Comparison of ENCODE assay signal across 8 mouse cellular contexts in the genomic region with DNA sequence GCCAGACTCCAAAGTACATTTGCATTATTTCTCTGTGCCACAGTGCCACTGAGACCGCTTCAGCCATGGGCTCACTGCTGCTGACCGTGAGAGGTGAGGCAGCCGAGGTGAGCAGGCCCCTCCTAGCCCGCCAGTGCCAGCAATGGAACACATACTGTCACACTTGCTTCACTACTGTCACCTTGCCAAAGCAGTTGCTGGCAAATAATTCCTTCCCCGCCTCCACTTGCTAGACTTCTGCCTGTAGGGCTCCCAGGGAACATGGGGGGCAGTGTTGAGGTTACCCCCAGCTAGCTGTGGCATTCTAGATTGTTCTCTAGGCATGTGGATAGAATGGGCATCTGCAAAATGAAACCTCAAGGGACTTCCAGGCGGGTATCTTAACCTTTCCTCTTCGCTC. TPM values are rescaled to one million over a fixed set of nuclear protein-coding genes. Genes with fewer than 3 reads are reported as not detected.
A peak's percentile ranks its signal among the peaks of the same experiment; 100 is the strongest.
DNase-seq lines count a peak whose midpoint lies in the region; ATAC-seq lines count a peak whose summit lies in the region.
"Had no signal": no experiment of that assay in that cellular context is flagged by ENCODE, and none has a peak within 500 bp of the region (broad histone marks: within the 10 kb centered on the region; RNA-seq: fewer than 3 reads in every experiment).

No protein-coding gene starts in this region.

- no peak overlapping the region for H3K27ac ChIP-seq in neural tube, embryonic 12.5 days

- 71% methylated on average over 7 of the region's 7 CpGs for WGBS in neural tube, embryonic 12.5 days

- intact Hi-C loops in heart, postnatal 25 days (cut with DNase I), result no loop called here

- H3K4me1 ChIP-seq in neural tube, embryonic 12.5 days, result peaks cover 35% of the 10 kb centered on the region

- no peaks in the 10 kb centered on the region for H3K9me3 ChIP-seq in neural tube, embryonic 12.5 days

- no peak overlapping the region for H3K9ac ChIP-seq in neural tube, embryonic 12.5 days

- no peak for DNase-seq in neural tube, embryonic 10.5 days (ENCODE audit: extremely low spot score, low spot score)
- DNase-seq in cerebellum, adult 9-10 months, result peak; percentile 94
- DNase-seq in heart, postnatal 25 days (ENCODE audit: low spot score), result peak; percentile 29
- DNase-seq in lung, postnatal 10 days, result peak; percentile 75
- DNase-seq in thymus, postnatal 4 days, result no peak

- H3K27me3 ChIP-seq in neural tube, embryonic 12.5 days (replicated peaks), result peaks cover 36% of the 10 kb centered on the region

- H3K4me3 ChIP-seq in neural tube, embryonic 12.5 days, result no peak overlapping the region

- peak overlapping the region; percentile 27; the same call in 1 of the 2 replicates for H3K4me2 ChIP-seq in neural tube, embryonic 12.5 days (replicated peaks)

- no peak for ATAC-seq in neural tube, embryonic 12.5 days (ENCODE audit: low FRiP score, low read depth)
- no peak for ATAC-seq in erythroblast, adult 5-6 weeks (replicated peaks; ENCODE audit: low FRiP score, poor library complexity, severe bottlenecking)

- H3K36me3 ChIP-seq in neural tube, embryonic 12.5 days, result no peaks in the 10 kb centered on the region

RNA-seq across cellular contexts. Expression of a gene that starts 6.0 kb away (rescaled TPM):
- polyA plus RNA-seq in neural tube, embryonic 12.5 days (2016; fragmentation: Nextera tagmentation; extraction: Ambion mirVana), result 271 and 288 TPM in 2 replicates
- 10 to 100 TPM; 67.0 to 70.7 TPM for total RNA-seq in heart, postnatal 25 days (2021)
- total RNA-seq in erythroblast, adult 5-6 weeks (2015; ENCODE audit: low replicate concordance), result not detected in 2 replicates
- not detected in 2 replicates for total RNA-seq in erythroblast, adult 5-6 weeks (2017; ENCODE audit: low replicate concordance)

RNA-seq across cellular contexts. Expression of a gene that starts 51.1 kb away (rescaled TPM):
- polyA plus RNA-seq in neural tube, embryonic 12.5 days (2016; fragmentation: Nextera tagmentation; extraction: Ambion mirVana), result not detected in 2 replicates
- not detected for total RNA-seq in heart, postnatal 25 days (2021)
- not detected in 2 replicates for total RNA-seq in erythroblast, adult 5-6 weeks (2015; ENCODE audit: low replicate concordance)
- total RNA-seq in erythroblast, adult 5-6 weeks (2017; ENCODE audit: low replicate concordance), result not detected in 2 replicates
- polyA plus RNA-seq: liver, embryonic 16.5 days had no signal

Comparison
In these comparisons a context has a peak if more than half of its experiments do, and no peak if none do; other contexts are left out.
1. DNase-seq: peak in cerebellum, adult 9-10 months (single experiment), heart, postnatal 25 days (single experiment) and lung, postnatal 10 days (single experiment); none in neural tube, embryonic 10.5 days (single experiment) and thymus, postnatal 4 days (single experiment).
2. RNA of a gene that starts 6.0 kb away (total RNA-seq): 67.0 to 70.7 TPM in heart, postnatal 25 days; not detected in erythroblast, adult 5-6 weeks; every median in the first group is over 10 times any median in the second.